Mouse (Mus musculus): Measurements from ENCODE around the gene Etfrf1. TPM values are rescaled to one million over a fixed set of nuclear protein-coding genes. Genes with fewer than 3 reads are reported as not detected.

Etfrf1 gene
- polyA plus RNA-seq, 1 experiment from 2014 or later, result 54.4 TPM

GRCm38 (mm10) chr6:145197949-145198686, 12.8 kb upstream of the Etfrf1 start:
- Histone ChIP-seq H3K36me3 (no peaks in the 10 kb centered on the region), H3K4me1 (replicated peaks) (no peaks in the 10 kb centered on the region), H3K4me2 (no peak overlapping the region), H3K9ac (no peak overlapping the region), H3K27ac (no peak overlapping the region), H3K27me3 (no peaks in the 10 kb centered on the region), H3K9me3 (replicated peaks) (no peaks in the 10 kb centered on the region), H3K4me3 (no peak overlapping the region)
- no peak for ATAC-seq (replicated peaks; ENCODE audit: insufficient number of reproducible peaks, insufficient read depth, low FRiP score, low read depth)
- 89% methylated on average over 8 of the region's 8 CpGs for WGBS

GRCm38 (mm10) chr6:145202432-145203125, 8.4 kb upstream of the Etfrf1 start:
- WGBS, result 76% methylated on average over 13 of the region's 13 CpGs
- no peak for ATAC-seq (replicated peaks; ENCODE audit: insufficient number of reproducible peaks, insufficient read depth, low FRiP score, low read depth)
- Histone ChIP-seq H3K4me2 (no peak overlapping the region), H3K4me3 (no peak overlapping the region), H3K9me3 (replicated peaks) (no peaks in the 10 kb centered on the region), H3K9ac (no peak overlapping the region), H3K27ac (no peak overlapping the region), H3K36me3 (no peaks in the 10 kb centered on the region), H3K4me1 (replicated peaks) (no peaks in the 10 kb centered on the region), H3K27me3 (no peaks in the 10 kb centered on the region; the same call in 1 of the 2 replicates)

GRCm38 (mm10) chr6:145204440-145204839, 6.5 kb upstream of the Etfrf1 start:
- no peaks in the 10 kb centered on the region for H3K9me3 ChIP-seq (replicated peaks)
- H3K9ac ChIP-seq, result no peak overlapping the region
- H3K27me3 ChIP-seq, result no peaks in the 10 kb centered on the region; the same call in 1 of the 2 replicates
- H3K27ac ChIP-seq, result no peak overlapping the region
- WGBS, result 86% methylated on average over 6 of the region's 6 CpGs
- H3K4me3 ChIP-seq, result no peak overlapping the region
- ATAC-seq (replicated peaks; ENCODE audit: insufficient number of reproducible peaks, insufficient read depth, low FRiP score, low read depth), result no peak
- H3K4me2 ChIP-seq, result no peak overlapping the region
- H3K4me1 ChIP-seq (replicated peaks), result no peaks in the 10 kb centered on the region
- H3K36me3 ChIP-seq, result no peaks in the 10 kb centered on the region

- no peak overlapping the region for H3K9ac ChIP-seq
- no peak overlapping the region for H3K27ac ChIP-seq
- no peak overlapping the region for H3K4me3 ChIP-seq
- peaks cover 1% of the 10 kb centered on the region; the same call in 1 of the 2 replicates for H3K4me1 ChIP-seq (replicated peaks)
- H3K9me3 ChIP-seq (replicated peaks), result no peaks in the 10 kb centered on the region
- no peak for ATAC-seq (replicated peaks; ENCODE audit: insufficient number of reproducible peaks, insufficient read depth, low FRiP score, low read depth)
- no peaks in the 10 kb centered on the region; the same call in 1 of the 2 replicates for H3K27me3 ChIP-seq
- H3K4me2 ChIP-seq, result no peak overlapping the region
- no peaks in the 10 kb centered on the region for H3K36me3 ChIP-seq
- 56% methylated on average over 10 of the region's 10 CpGs for WGBS
Observed at GRCm38 (mm10) chr6:145205142-145205541, 5.8 kb upstream of the Etfrf1 start.

GRCm38 (mm10) chr6:145210056-145210680, 766 bp upstream of the Etfrf1 start:
- no peak overlapping the region for H3K9ac ChIP-seq
- H3K27me3 ChIP-seq, result no peaks in the 10 kb centered on the region; the same call in 1 of the 2 replicates
- 32% methylated on average over 8 of the region's 8 CpGs for WGBS
- ATAC-seq (replicated peaks; ENCODE audit: insufficient number of reproducible peaks, insufficient read depth, low FRiP score, low read depth), result no peak
- H3K4me1 ChIP-seq (replicated peaks), result peaks cover 16% of the 10 kb centered on the region
- 0 out of 2 replicates have a peak, but pooled peaks cover under 1% of the 10 kb centered on the region for H3K36me3 ChIP-seq
- H3K27ac ChIP-seq, result peak overlapping the region; percentile 99
- peak overlapping the region; percentile 85 for H3K4me3 ChIP-seq
- peak overlapping the region; percentile 73 for H3K4me2 ChIP-seq
- H3K9me3 ChIP-seq (replicated peaks), result no peaks in the 10 kb centered on the region

- H3K36me3 ChIP-seq, result peaks cover 12% of the 10 kb centered on the region; the same call in 1 of the 2 replicates
- no peaks in the 10 kb centered on the region for H3K9me3 ChIP-seq (replicated peaks)
- peak; percentile 32 for ATAC-seq (replicated peaks; ENCODE audit: insufficient number of reproducible peaks, insufficient read depth, low FRiP score, low read depth)
- peaks cover 16% of the 10 kb centered on the region for H3K4me1 ChIP-seq (replicated peaks)
- no peaks in the 10 kb centered on the region; the same call in 1 of the 2 replicates for H3K27me3 ChIP-seq
- peak overlapping the region; percentile 91 for H3K9ac ChIP-seq
- peak overlapping the region; percentile 99 for H3K27ac ChIP-seq
- peak overlapping the region; percentile 74 for H3K4me2 ChIP-seq
- WGBS, result 2% methylated on average over 21 of the region's 21 CpGs
- peak overlapping the region; percentile 85 for H3K4me3 ChIP-seq
Observed at GRCm38 (mm10) chr6:145211376-145212305, 707 bp downstream of the Etfrf1 start.

- Histone ChIP-seq H3K4me2 (no peak overlapping the region), H3K27ac (no peak overlapping the region), H3K4me1 (replicated peaks) (peaks cover 16% of the 10 kb centered on the region), H3K36me3 (peaks cover 19% of the 10 kb centered on the region), H3K27me3 (no peaks in the 10 kb centered on the region), H3K4me3 (no peak overlapping the region), H3K9ac (no peak overlapping the region), H3K9me3 (replicated peaks) (no peaks in the 10 kb centered on the region)
- ATAC-seq (replicated peaks; ENCODE audit: insufficient number of reproducible peaks, insufficient read depth, low FRiP score, low read depth), result no peak
- 87% methylated on average over 2 of the region's 2 CpGs for WGBS
Observed at GRCm38 (mm10) chr6:145213916-145214315, 3.0 kb downstream of the Etfrf1 start.

- Histone ChIP-seq H3K27ac (no peak overlapping the region), H3K4me1 (replicated peaks) (peaks cover 10% of the 10 kb centered on the region), H3K4me3 (no peak overlapping the region), H3K27me3 (no peaks in the 10 kb centered on the region), H3K9ac (no peak overlapping the region), H3K9me3 (replicated peaks) (no peaks in the 10 kb centered on the region), H3K4me2 (no peak overlapping the region), H3K36me3 (peaks cover 28% of the 10 kb centered on the region)
- WGBS, result 91% methylated on average over 3 of the region's 3 CpGs
- no peak for ATAC-seq (replicated peaks; ENCODE audit: insufficient number of reproducible peaks, insufficient read depth, low FRiP score, low read depth)
Observed at GRCm38 (mm10) chr6:145215826-145216225, 4.9 kb downstream of the Etfrf1 start.

GRCm38 (mm10) chr6:145224246-145224645, 13.3 kb downstream of the Etfrf1 start:
- no peaks in the 10 kb centered on the region for H3K4me1 ChIP-seq (replicated peaks)

GRCm38 (mm10) chr6:145226296-145226695, 15.4 kb downstream of the Etfrf1 start:
- Histone ChIP-seq H3K4me2 (no peak overlapping the region), H3K9me3 (replicated peaks) (no peaks in the 10 kb centered on the region), H3K27ac (no peak overlapping the region), H3K4me1 (replicated peaks) (no peaks in the 10 kb centered on the region), H3K36me3 (peaks cover 10% of the 10 kb centered on the region), H3K9ac (no peak overlapping the region), H3K27me3 (no peaks in the 10 kb centered on the region), H3K4me3 (no peak overlapping the region)
- ATAC-seq (replicated peaks; ENCODE audit: insufficient number of reproducible peaks, insufficient read depth, low FRiP score, low read depth), result no peak
- 71% methylated on average over 3 of the region's 3 CpGs for WGBS

More at GRCm38 (mm10) chr6:145224246-145224645, 13.3 kb downstream of the Etfrf1 start:
- no peak overlapping the region for H3K4me2 ChIP-seq
- H3K27me3 ChIP-seq, result no peaks in the 10 kb centered on the region
- 87% methylated on average over 6 of the region's 6 CpGs for WGBS
- H3K4me3 ChIP-seq, result no peak overlapping the region
- no peak overlapping the region for H3K27ac ChIP-seq
- no peak for ATAC-seq (replicated peaks; ENCODE audit: insufficient number of reproducible peaks, insufficient read depth, low FRiP score, low read depth)
- H3K9me3 ChIP-seq (replicated peaks), result no peaks in the 10 kb centered on the region
- H3K36me3 ChIP-seq, result peaks cover 7% of the 10 kb centered on the region
- H3K9ac ChIP-seq, result no peak overlapping the region

Data from heart, embryonic 15.5 days (tissue).